Mouse (Mus musculus) myocyte (in vitro differentiated cells): ENCODE results near the gene Gbp5.

Experiments
- CEBPB ChIP-seq: IDR thresholded peaks from 2 replicates; pipeline ENCODE4 v1.6.1; 2011; ENCODE audit warnings: mild to moderate bottlenecking, moderate library complexity; ENCODE audit not compliant: poor library complexity, insufficient read depth, severe bottlenecking
- E2F4 ChIP-seq: IDR thresholded peaks from one replicate; pipeline ENCODE4 v1.6.1; 2011; ENCODE audit warnings: mild to moderate bottlenecking, control low read depth, moderate library complexity; ENCODE audit not compliant: insufficient read depth
- MAX ChIP-seq: IDR thresholded peaks from one replicate; pipeline ENCODE4 v1.6.1; 2011; ENCODE audit warnings: low read depth, mild to moderate bottlenecking, control low read depth
- MYOG ChIP-seq, 3 experiments: IDR thresholded peaks; one replicate each; pipeline ENCODE4 v1.6.1; 2011; ENCODE audit warnings: control low read depth in 2 of 3, low read depth in 2 of 3, mild to moderate bottlenecking in 2 of 3; ENCODE audit not compliant: insufficient read length in 2 of 3, control insufficient read depth in 1 of 3, insufficient read depth in 1 of 3
- POLR2A ChIP-seq: IDR thresholded peaks from one replicate; pipeline ENCODE4 v1.6.1; 2011; ENCODE audit warnings: low read depth, mild to moderate bottlenecking, control low read depth, moderate library complexity; ENCODE audit not compliant: insufficient read length
- POLR2AphosphoS2 ChIP-seq: IDR thresholded peaks from one replicate; pipeline ENCODE4 v1.6.1; 2011; ENCODE audit warnings: low read depth, control low read depth; ENCODE audit not compliant: insufficient read length
- USF1 ChIP-seq: IDR thresholded peaks from one replicate; pipeline ENCODE4 v1.6.1; 2011; ENCODE audit warnings: low read depth, mild to moderate bottlenecking, control low read depth, moderate library complexity

DNA sequence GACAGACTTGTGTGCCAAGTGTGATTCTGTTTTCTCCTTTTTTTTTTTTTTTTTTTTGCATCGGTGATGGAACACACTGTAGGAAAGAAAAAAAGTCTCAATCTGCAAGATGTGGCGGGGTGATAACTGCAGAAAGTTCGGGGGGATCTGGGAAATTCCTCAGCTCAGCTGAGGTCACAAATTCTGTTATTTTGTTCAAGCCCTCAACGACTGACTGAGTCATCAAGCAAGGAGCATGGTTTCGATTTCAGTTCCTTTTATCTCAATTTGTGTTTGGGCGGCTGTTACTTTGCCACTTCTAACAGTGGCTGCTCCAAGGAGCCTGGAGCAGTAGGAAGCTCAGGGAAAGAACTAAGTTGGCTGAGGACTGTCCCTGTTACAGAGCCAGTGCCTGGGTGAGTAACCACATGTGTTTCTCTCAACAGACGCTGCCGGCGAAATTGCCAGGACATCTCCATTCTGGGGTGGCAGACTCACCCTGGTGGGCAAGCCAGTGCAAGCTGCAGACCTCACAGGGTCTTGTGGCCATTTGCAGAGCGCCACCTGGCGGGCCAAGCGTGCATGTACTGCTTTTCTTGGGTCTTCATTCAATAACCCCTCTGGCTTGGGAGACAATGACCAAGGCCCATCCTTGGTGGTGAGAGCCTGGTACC is 66.6 kb downstream of the Gbp5 start:
- no peak for TF ChIP-seq E2F4
- TF ChIP-seq MAX: no peak
- TF ChIP-seq POLR2A: no peak
- TF ChIP-seq CEBPB: no peak
- no peak for TF ChIP-seq USF1
- TF ChIP-seq POLR2AphosphoS2: no peak
- TF ChIP-seq MYOG (IDR thresholded peaks at IDR 0.05; ENCODE audit: control insufficient read depth in 1 of 3, insufficient read depth in 1 of 3, insufficient read length in 2 of 3, low read depth in 2 of 3): no peak
